Mouse (Mus musculus) forebrain, embryonic 13.5 days (tissue): ENCODE results near the gene Fsd2. TPM values are rescaled to one million over a fixed set of nuclear protein-coding genes. Genes with fewer than 3 reads are reported as not detected.

ENCODE experiments used
- ATAC-seq: fragments of 200-750 bp; cut with Nextera tagmentation; 2 replicates; pipeline ENCODE4 v1.8.0; 2017
- H3K27ac ChIP-seq: fragments of 300-500 bp; sonication (generic); 2 replicates; pipeline ENCODE4 v1.5.1; 2015; ENCODE audit warnings: inconsistent platforms, mild to moderate bottlenecking, moderate library complexity
- H3K27me3 ChIP-seq: fragments of 300-500 bp; sonication (generic); 2 replicates; pipeline ENCODE4 v1.6.1; 2015; ENCODE audit warnings: mild to moderate bottlenecking, inconsistent platforms
- H3K36me3 ChIP-seq: fragments of 300-500 bp; sonication (generic); 2 replicates; pipeline ENCODE4 v1.6.1; 2015; ENCODE audit warnings: mild to moderate bottlenecking, inconsistent platforms; ENCODE audit not compliant: poor library complexity, severe bottlenecking
- H3K4me1 ChIP-seq: fragments of 300-500 bp; sonication (generic); 2 replicates; pipeline ENCODE4 v1.6.1; 2015; ENCODE audit warnings: inconsistent platforms
- H3K4me2 ChIP-seq: fragments of 300-500 bp; sonication (generic); 2 replicates; pipeline ENCODE4 v1.6.1; 2015; ENCODE audit warnings: inconsistent platforms, mild to moderate bottlenecking, moderate library complexity
- H3K4me3 ChIP-seq: fragments of 300-500 bp; sonication (generic); 2 replicates; pipeline ENCODE4 v1.5.1; 2015; ENCODE audit warnings: mild to moderate bottlenecking, inconsistent platforms
- H3K9ac ChIP-seq: fragments of 300-500 bp; sonication (generic); 2 replicates; pipeline ENCODE4 v1.6.1; 2015; ENCODE audit warnings: mild to moderate bottlenecking, inconsistent platforms
- H3K9me3 ChIP-seq: fragments of 300-500 bp; sonication (generic); replicated peaks from 2 replicates; pipeline ENCODE4 v1.6.1; 2016; ENCODE audit warnings: inconsistent platforms
- WGBS: fragments of 180-500 bp; shearing (Covaris S2); methylation state at CpG from one replicate; pipeline ENCODE4 v1.1.7; 2015; 5-methylcytosine and 5-hydroxymethylcytosine counted together
- polyA plus RNA-seq: library from polyadenylated mRNA; unstranded; fragments of >200 nt; fragmentation: Nextera tagmentation; extraction: Ambion mirVana; gene quantifications from 2 replicates; pipeline ENCODE4 v1.2.1, GENCODE M21; 2015

Fsd2 gene
- polyA plus RNA-seq, result 0.10 TPM in 2 replicates

DNA sequence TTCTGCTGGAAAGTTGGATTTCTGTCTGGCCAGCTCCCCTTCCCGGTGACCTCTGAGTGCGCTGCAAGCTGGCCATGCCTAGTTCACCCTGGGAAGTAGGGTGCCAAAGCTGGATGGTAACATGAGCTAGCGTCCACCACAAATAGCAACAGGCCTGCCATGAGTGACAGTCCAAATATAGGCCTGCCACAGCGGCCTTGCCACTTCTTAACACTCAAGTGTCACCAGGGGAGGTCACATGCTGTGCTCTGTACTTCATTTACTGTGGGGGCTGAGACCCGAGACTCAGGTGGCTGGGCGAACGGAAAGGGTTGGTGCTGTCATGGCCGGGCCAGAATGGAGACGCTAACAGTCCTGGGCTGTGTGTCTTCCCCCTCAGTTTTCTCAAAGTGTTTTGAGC lies at the start of gene Fsd2:
Gene Fsd2 (minus strand): TSS at position 53 of the 400 bp plus-strand sequence.
- Histone ChIP-seq H3K36me3 (no peaks in the 10 kb centered on the region), H3K9me3 (no peaks in the 10 kb centered on the region), H3K27ac (peak within 1 kb of the TSS; percentile 69), H3K9ac (no peak within 1 kb of the TSS), H3K4me2 (no peak within 1 kb of the TSS), H3K27me3 (no peaks in the 10 kb centered on the region), H3K4me3 (no peak within 1 kb of the TSS), H3K4me1 (peaks cover 13% of the 10 kb centered on the region)
- ATAC-seq, result no peak
- 83% methylated on average over 9 of the region's 9 CpGs for WGBS

DNA sequence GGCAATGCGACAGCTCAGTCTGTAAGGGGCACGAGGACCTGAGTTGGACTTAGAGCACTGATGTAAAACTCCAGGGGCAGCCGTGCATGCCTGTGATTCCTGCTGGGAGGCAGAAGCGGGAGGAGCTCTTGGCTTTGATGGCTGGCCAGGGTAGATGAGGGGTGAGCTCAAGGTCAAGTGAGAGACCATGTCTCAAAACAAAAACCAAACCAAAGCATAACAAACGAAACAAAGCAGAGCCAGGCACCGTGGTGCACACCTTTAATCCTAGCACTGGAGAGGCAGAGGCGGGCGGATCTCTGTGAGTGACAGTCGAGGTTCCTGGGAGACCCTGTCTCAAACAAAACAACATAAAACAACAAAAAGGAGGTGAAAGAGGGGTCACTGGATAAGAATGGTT lies 48.3 kb upstream of the Fsd2 start:
- peaks cover 4% of the 10 kb centered on the region; the same call in 1 of the 2 replicates for H3K36me3 ChIP-seq
- H3K4me1 ChIP-seq, result no peaks in the 10 kb centered on the region
- H3K27ac ChIP-seq, result no peak overlapping the region
- H3K27me3 ChIP-seq, result no peaks in the 10 kb centered on the region
- no peaks in the 10 kb centered on the region for H3K9me3 ChIP-seq
- no peak overlapping the region for H3K9ac ChIP-seq
- no peak for ATAC-seq
- no peak overlapping the region for H3K4me2 ChIP-seq
- no peak overlapping the region for H3K4me3 ChIP-seq
- WGBS, result 69% methylated on average over 9 of the region's 9 CpGs

DNA sequence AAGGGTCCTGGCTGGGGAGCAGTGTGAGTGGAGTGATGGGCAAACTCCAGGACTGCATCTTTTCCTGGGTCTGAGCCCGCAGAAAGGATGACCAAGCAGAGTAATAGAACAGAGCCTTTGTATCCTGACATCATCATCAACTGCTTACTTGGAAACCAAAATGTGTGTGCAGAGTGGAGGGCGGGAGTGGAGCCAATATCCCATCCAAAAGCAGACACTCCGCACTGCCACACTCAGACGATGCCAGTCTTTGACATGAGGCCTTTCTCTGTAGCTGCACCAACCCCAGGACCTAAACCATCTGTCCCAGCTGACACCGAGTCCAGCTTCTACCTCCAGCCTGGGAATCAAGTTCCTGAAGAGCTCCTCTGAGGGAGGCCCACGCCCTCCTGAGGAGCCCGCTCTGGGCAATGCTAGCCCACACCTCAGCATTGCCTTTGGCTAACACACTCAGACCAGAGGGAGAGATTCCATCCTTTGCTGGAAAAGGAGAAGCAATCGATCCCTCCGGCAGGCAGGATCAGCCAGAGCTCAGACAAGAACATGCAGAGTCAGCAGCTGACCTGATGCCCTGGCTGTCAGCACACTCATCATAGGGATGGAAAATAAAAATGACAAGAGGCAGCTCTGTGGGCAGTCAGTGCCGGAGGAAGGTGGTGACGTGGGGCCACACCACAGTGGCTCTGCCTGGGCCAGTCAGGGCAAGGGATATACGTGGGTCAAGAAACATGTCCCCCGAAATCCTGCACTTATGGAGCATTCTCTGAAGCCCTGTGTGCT lies 46.3 kb upstream of the Fsd2 start:
- 92% methylated on average over 13 of the region's 13 CpGs for WGBS
- Histone ChIP-seq H3K36me3 (peaks cover 4% of the 10 kb centered on the region; the same call in 1 of the 2 replicates), H3K4me3 (no peak overlapping the region), H3K4me1 (no peaks in the 10 kb centered on the region), H3K9me3 (no peaks in the 10 kb centered on the region), H3K4me2 (no peak overlapping the region), H3K27me3 (no peaks in the 10 kb centered on the region), H3K9ac (no peak overlapping the region), H3K27ac (no peak overlapping the region)
- no peak for ATAC-seq

DNA sequence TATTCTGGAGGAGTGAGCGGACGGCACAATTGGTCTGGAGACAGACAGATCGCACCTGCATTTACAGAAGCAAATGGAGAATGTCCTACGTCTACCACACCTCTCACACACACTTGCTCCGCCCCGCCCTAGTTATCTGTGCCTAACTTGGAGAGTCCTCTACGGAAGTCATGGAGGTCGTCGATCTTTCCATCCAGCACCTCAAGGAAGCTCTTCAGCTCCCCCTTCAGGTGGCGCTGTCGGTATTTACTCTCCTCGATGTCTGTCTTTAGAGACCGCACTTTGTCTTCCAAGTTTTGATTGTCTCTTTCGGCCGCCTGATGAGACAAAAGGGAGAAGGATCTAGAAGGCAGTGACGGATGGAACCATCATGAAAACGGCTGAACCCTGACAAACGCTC lies 43.4 kb upstream of the Fsd2 start:
- Histone ChIP-seq H3K9me3 (no peaks in the 10 kb centered on the region), H3K27ac (no peak overlapping the region), H3K27me3 (no peaks in the 10 kb centered on the region), H3K4me2 (no peak overlapping the region), H3K36me3 (peaks cover 4% of the 10 kb centered on the region; the same call in 1 of the 2 replicates), H3K4me3 (no peak overlapping the region), H3K4me1 (no peaks in the 10 kb centered on the region), H3K9ac (no peak overlapping the region)
- 62% methylated on average over 18 of the region's 18 CpGs for WGBS
- no peak for ATAC-seq

DNA sequence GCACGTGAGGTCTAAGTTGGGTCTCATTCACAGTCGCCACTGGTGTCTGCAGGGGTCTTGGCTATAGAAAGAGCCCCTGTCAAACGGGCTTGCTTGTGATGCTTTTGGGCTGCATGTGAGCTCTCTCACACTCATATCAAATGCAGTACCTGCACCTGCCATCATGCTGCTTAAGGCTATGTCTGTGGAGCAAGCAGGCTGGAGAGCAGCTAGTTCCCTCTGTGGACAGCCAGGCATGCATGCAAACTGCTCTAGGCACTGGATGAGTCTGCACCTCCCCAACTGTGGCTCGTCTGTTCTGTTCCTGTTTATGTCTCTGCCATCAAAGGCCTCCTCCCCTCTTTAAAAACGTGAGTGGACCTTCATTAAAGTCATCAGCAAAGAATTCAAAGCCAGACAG lies 39.7 kb upstream of the Fsd2 start:
- Histone ChIP-seq H3K9ac (no peak overlapping the region), H3K27me3 (no peaks in the 10 kb centered on the region), H3K27ac (no peak overlapping the region), H3K4me2 (no peak overlapping the region), H3K36me3 (peaks cover 4% of the 10 kb centered on the region; the same call in 1 of the 2 replicates), H3K9me3 (no peaks in the 10 kb centered on the region), H3K4me3 (no peak overlapping the region), H3K4me1 (no peaks in the 10 kb centered on the region)
- WGBS, result 57% methylated on average over 5 of the region's 5 CpGs
- ATAC-seq, result no peak

DNA sequence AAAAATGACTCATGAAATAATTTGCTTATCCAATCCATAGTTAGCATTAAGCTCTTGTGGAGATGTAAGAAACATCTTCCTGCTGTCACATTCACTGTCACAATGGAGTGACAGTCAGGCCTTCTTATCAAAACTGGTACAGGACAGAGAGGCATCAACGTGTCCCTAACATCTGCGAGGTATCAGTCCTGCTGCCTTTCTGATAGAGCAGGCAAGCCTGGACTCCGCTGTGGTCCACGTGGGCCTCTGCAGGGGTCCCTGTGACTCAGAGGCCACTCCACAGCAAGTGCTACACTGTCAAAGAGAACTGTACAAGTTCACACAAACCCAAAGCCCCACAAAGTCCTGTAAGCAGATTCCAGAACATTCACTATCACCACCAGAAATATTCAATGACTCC lies 38.7 kb upstream of the Fsd2 start:
- H3K4me3 ChIP-seq, result no peak overlapping the region
- no peaks in the 10 kb centered on the region for H3K36me3 ChIP-seq
- H3K4me1 ChIP-seq, result no peaks in the 10 kb centered on the region
- H3K27me3 ChIP-seq, result no peaks in the 10 kb centered on the region
- no peak for ATAC-seq
- no peak overlapping the region for H3K4me2 ChIP-seq
- no peak overlapping the region for H3K27ac ChIP-seq
- 73% methylated on average over 4 of the region's 4 CpGs for WGBS
- no peaks in the 10 kb centered on the region for H3K9me3 ChIP-seq
- no peak overlapping the region for H3K9ac ChIP-seq

DNA sequence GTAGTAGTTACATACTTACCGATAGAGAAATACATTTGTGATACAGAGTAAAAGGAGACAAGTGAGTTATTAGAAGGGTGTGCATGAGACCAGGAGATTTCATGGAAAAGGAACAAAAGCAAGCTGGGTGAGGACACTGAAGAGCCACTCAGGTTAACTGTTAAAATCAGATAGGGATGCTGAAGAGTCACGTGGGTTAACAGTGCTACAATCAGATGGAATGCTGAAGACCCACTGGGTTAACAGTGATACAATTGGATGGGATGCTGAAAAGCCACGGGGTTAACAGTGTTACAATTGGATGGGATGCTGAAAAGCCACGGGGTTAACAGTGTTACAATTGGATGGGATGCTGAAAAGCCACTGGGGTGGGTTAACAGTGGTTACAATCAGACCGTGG lies 38.2 kb upstream of the Fsd2 start:
- Histone ChIP-seq H3K9ac (no peak overlapping the region), H3K36me3 (no peaks in the 10 kb centered on the region), H3K9me3 (no peaks in the 10 kb centered on the region), H3K27me3 (no peaks in the 10 kb centered on the region), H3K27ac (no peak overlapping the region), H3K4me2 (no peak overlapping the region), H3K4me1 (no peaks in the 10 kb centered on the region), H3K4me3 (no peak overlapping the region)
- ATAC-seq, result no peak
- 78% methylated on average over 5 of the region's 5 CpGs for WGBS

DNA sequence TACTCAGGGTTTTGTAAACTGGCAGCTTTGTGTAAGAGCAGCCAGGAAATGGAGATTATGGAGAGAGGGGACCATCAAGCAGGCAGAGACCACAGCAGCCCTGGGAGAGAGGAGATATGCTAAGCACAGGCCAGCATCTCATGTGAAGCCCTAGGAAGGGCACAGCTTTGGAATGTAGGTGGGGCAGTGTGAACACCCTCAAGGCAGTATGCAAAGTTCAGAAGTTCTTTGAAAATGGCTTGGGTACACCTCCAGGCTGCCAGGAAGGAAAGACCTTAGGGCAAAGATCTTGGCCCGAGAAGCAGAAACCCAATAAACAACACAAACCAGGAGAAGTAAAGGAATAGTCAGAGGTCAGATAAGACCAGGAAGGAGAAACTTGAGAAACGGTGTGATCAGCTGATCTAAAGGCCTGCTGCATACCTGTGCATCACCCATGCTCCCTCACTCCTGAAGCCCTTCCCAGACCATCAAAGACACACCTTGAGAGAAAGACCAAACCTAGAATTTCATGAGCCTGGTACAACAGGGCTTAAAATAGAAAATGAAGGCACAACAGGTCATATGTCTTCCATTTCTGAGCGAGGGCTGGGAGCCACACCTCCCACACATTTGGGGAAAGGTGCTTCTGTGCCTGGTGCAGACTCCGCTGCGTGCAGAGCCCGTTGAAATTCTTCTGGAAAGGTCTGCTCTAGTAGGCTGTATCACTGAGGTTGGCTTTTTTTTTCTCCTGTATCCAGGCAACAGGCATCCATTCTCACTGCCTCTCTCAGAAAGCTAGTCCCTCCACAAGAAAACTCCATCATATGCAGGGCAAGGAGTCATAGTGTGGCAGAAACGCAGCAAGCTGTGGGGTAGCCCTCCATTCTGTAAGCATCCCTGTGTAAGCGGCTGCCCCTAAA lies 32.9 kb upstream of the Fsd2 start:
- Histone ChIP-seq H3K9me3 (no peaks in the 10 kb centered on the region), H3K27ac (no peak overlapping the region), H3K4me1 (no peaks in the 10 kb centered on the region), H3K9ac (no peak overlapping the region; the same call in 1 of the 2 replicates), H3K4me2 (no peak overlapping the region), H3K4me3 (no peak overlapping the region), H3K36me3 (peaks cover 37% of the 10 kb centered on the region), H3K27me3 (no peaks in the 10 kb centered on the region)
- no peak for ATAC-seq
- WGBS, result 83% methylated on average over 8 of the region's 8 CpGs

DNA sequence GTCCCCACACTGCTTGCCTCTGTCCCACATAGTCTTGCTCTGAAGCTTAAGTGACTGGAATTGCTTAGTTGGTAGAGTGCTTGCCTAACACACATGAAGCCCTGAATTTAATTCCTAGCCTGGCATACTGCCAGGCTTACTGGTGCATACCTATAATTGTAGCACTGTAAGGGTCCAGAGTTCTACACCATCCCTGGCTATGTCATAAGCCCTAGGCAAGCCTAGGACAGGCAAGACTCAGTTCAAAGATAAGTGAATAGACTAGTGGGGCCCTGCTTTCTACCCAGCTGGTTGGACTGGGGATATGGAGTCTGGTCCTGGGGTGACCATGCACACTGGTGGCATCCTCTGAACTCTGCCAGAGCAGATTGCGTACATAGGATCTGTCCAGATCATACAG lies 30.9 kb upstream of the Fsd2 start:
- no peaks in the 10 kb centered on the region for H3K27me3 ChIP-seq
- no peak overlapping the region for H3K9ac ChIP-seq
- H3K4me3 ChIP-seq, result no peak overlapping the region
- H3K9me3 ChIP-seq, result no peaks in the 10 kb centered on the region
- H3K36me3 ChIP-seq, result peaks cover 56% of the 10 kb centered on the region
- no peak for ATAC-seq
- no peaks in the 10 kb centered on the region for H3K4me1 ChIP-seq
- WGBS, result 93% methylated on average over 1 of the region's 1 CpGs
- no peak overlapping the region for H3K27ac ChIP-seq
- H3K4me2 ChIP-seq, result no peak overlapping the region

DNA sequence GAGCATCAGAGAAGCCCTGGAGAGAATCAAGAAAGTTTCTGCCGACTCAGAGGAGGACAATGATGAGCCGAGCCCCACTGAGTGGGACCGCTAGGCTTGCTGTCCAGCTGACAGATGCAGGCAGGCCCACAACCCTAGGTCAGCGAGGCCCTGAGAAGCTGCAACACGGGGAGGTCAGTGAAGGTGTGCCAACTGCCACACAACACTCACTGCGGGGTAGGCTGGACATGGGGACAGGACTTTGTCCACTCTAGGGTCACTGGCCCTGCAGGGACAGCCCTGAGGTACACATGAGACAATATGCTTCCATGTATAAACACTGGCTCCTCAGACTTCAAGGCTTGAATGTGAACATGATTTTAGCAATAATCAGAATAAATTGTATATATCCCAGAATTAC lies 29.3 kb upstream of the Fsd2 start:
- 87% methylated on average over 6 of the region's 6 CpGs for WGBS
- Histone ChIP-seq H3K27ac (no peak overlapping the region), H3K9me3 (no peaks in the 10 kb centered on the region), H3K4me1 (no peaks in the 10 kb centered on the region), H3K27me3 (no peaks in the 10 kb centered on the region), H3K36me3 (peaks cover 71% of the 10 kb centered on the region), H3K9ac (no peak overlapping the region), H3K4me3 (no peak overlapping the region), H3K4me2 (no peak overlapping the region)
- no peak for ATAC-seq

DNA sequence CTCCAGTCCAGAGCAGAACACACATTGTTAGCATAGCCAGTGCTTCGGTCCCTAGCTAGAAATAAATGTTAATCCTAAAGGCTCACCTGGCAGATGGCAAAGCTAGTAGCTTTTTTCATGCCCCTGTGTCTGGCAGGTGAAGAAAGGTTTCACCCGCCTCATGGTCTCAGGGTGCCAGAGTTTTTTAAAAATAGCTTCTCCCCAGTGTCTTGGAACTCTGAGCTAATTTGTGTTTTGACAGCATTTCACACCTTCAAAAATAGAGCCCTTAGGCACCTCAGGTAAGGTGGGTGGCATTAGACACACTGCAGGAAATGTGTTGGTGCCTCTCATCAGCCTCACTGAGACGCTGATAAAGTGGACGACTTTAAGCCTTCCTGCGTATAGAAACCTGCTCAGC lies 28.3 kb upstream of the Fsd2 start:
- Histone ChIP-seq H3K4me2 (no peak overlapping the region), H3K9me3 (no peaks in the 10 kb centered on the region), H3K36me3 (peaks cover 80% of the 10 kb centered on the region), H3K4me1 (no peaks in the 10 kb centered on the region), H3K27ac (no peak overlapping the region), H3K9ac (no peak overlapping the region), H3K27me3 (no peaks in the 10 kb centered on the region), H3K4me3 (no peak overlapping the region)
- WGBS, result 85% methylated on average over 5 of the region's 5 CpGs
- no peak for ATAC-seq

DNA sequence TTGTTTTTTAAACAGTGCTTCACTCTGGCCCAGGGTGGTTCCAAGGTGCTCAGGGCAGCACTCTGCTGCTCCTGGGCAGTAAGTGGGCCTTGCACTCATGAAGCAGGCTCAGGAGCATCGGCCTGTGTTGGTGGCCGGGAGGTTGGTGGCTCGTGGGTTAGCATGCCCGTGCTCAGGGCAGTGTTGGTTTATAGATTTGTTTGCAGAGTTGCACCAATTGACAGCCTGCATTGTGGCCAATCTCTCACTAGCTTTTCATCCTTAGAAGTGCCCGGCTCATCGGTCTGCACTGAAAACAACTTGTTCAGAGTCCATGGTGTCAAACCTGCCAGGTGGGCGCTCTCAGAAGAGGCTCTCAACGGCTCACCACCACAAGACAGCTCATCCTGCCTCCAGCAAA lies 26.6 kb upstream of the Fsd2 start:
- no peak for ATAC-seq
- H3K4me1 ChIP-seq, result no peaks in the 10 kb centered on the region
- no peaks in the 10 kb centered on the region for H3K27me3 ChIP-seq
- no peak overlapping the region for H3K9ac ChIP-seq
- peaks cover 91% of the 10 kb centered on the region for H3K36me3 ChIP-seq
- no peak overlapping the region for H3K27ac ChIP-seq
- H3K4me2 ChIP-seq, result no peak overlapping the region
- no peak overlapping the region for H3K4me3 ChIP-seq
- WGBS, result 88% methylated on average over 8 of the region's 8 CpGs
- no peaks in the 10 kb centered on the region for H3K9me3 ChIP-seq
